Mouse (Mus musculus): ENCODE measurements around the gene 4930558C23Rik.
"Not testable (repeated sequence)": the region's sequence is repeated elsewhere in the genome, so short reads cannot be mapped to it uniquely, and the experiment has no call there.

4930558C23Rik gene

GRCm38 (mm10) chr3:95370101-95370500 is 32.5 kb downstream of the 4930558C23Rik start:
- no peak for DNase-seq (ENCODE audit: low spot score)

GRCm38 (mm10) chr3:95360276-95360675 is 42.4 kb downstream of the 4930558C23Rik start:
- not testable (repeated sequence) for DNase-seq (ENCODE audit: low spot score)

GRCm38 (mm10) chr3:95357746-95358145 is 44.9 kb downstream of the 4930558C23Rik start:
- DNase-seq (ENCODE audit: low spot score) = no peak

DNA sequence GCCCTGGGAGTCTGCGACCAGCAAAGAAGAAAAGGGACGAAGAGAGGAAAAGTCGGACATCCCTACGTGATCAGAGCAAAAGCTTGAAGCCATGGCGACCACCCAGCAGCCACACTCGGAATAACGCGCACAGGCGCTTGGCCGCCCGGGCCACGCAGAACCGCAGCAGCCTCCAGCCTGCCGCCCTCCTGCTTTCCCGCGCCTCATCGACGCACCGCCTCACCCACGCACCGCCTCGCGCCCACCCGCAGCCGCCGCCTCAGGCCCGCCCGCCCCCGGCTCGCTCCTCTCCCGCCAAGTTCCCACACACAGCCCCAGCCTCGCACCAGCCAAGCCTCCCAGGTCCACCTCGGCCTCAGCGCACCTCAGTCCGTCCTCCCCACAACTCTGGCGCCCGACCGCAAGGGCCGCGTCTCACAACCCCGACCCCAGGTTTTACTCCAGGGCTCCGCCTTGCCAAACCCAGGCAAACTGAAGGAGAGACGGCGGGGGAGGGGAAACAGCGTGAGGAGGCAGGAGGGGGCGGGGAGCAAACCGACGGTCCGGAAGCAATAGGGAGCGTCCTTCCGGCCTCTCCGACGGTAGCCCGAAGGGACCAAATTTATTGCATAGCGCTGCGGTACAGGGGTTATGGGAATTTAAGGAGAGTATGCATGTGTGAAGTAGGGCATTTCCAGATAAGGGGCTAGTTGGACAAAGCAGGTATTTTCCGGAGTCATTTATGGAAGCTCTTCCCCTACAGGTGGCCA is 45.8 kb downstream of the 4930558C23Rik start, which contains the start of gene Setdb1:
Setdb1 (minus strand) TSS at position 502 of the 749 bp plus-strand sequence.
- DNase-seq (ENCODE audit: low spot score) = peak; percentile 86

- DNase-seq (ENCODE audit: low spot score) = not testable (repeated sequence)
These were observed 46.6 kb downstream of the 4930558C23Rik start for GRCm38 (mm10) chr3:95355911-95356544.

DNA sequence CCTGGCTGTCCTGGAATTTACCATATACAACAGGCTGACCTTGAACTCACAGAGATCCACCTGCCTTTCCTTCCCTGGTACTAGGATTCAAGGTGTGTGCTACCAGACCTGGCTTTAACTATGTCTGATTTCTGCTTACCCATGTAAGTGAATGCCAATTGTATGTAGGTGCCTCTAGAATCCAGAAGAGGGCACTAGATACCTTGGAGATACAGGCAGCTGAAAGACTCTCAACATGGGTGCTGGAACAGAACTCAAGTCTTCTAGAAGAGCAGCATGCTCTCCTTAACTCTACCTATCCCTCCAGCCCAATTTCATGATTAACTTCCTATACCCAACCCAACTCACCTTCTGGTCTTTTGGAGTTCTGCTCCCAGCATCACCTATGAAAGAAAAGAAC is 53.1 kb downstream of the 4930558C23Rik start:
- DNase-seq (ENCODE audit: low spot score) = no peak

GRCm38 (mm10) chr3:95348343-95348742 is 54.3 kb downstream of the 4930558C23Rik start:
- not testable (repeated sequence) for DNase-seq (ENCODE audit: low spot score)

DNA sequence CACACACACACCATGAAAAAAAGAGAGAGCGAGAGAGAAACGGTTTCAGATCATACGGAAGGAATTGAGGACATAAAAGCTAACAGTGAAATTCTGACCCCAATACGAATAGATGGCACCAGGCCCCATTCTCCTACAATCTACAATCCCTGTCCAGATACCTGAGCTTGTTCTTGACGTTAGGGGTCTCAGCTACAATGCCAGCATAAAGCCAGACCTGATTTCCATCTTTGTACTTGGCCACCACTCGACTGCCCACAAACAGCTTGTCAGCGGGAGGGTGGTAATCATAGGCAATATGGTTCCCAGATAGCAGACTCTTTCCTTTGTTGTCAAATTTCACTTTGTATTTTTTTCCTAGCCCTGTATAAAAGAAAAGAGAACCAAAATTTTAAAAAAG is 56.2 kb downstream of the 4930558C23Rik start:
- DNase-seq (ENCODE audit: low spot score) = no peak

DNA sequence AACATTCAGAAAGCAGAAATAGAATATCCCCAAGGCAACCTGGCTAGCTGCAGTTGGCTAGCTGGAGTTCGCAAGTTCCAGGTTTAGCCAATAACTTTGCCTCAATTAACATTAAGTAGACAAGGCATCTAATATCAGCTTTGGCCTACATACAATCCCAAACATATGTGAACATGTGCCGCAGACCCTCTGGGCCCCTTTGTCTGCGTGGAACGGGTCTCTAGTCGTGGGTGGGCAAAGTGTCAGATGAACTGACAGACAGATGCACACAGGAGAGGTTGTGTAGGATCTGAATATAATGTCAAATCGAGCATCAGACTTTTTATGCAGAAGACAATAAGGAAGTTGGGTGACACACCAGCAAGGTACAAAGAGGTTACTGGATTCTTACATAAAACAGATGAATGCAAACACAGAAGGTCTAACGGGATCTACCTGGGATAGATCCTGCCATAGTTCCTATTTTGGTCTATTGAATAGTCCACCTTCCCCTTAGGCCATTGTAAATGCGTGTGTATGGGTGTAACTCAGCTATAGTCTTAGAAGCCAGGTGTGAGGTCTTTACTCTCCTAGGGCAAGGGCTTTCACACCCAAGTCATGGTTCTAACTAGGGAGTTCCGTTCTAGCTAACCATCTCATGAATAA is 59.2 kb downstream of the 4930558C23Rik start:
- DNase-seq (ENCODE audit: low spot score) = not testable (repeated sequence)

GRCm38 (mm10) chr3:95338251-95338650 is 64.4 kb downstream of the 4930558C23Rik start:
- no peak for DNase-seq (ENCODE audit: low spot score)

- DNase-seq (ENCODE audit: low spot score) = no peak
These were observed 65.3 kb downstream of the 4930558C23Rik start for GRCm38 (mm10) chr3:95337345-95337744.
